Mouse (Mus musculus): Measurements from ENCODE around the gene Pip5k1c.

DNA sequence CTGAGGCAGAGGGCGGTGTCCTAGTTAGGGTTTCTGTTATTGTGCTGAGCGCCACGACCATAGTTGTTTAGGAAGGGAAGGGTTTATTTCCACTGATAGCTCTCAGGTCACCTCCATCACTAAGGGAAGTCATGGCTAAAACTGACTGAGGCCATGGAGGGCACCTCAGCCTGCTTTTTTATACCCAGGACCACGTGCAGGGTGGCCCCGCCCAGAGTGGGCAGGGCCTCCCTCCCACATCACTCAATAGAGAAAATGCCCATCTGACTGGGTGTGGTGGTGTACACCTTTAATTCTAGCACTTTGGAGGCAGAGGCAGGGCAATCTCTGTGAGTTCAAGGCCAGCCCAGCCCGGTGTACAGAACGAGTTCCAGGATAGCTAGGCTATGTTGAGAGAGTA lies 21.4 kb downstream of the Pip5k1c start:
- no peak for TF ChIP-seq POLR2A (IDR thresholded peaks at IDR 0.05; ENCODE audit: control insufficient read depth, extremely low read depth, insufficient read depth, low read length, poor library complexity)
- TF ChIP-seq CTCF (IDR thresholded peaks at IDR 0.05; ENCODE audit: borderline replicate concordance, control insufficient read depth, extremely low read depth, insufficient read depth, low read length, poor library complexity) = no peak
